In genomic region chr1:56976044-56976824, GRCm38 (mm10) we compare ENCODE assay signal across 9 mouse cellular contexts. TPM values are rescaled to one million over a fixed set of nuclear protein-coding genes. Genes with fewer than 3 reads are reported as not detected.
DNase-seq lines count a peak whose midpoint lies in the region; ATAC-seq and TF ChIP-seq lines count a peak whose summit lies in the region.
"Had no signal": no experiment of that assay in that cellular context is flagged by ENCODE, and none has a peak within 500 bp of the region (broad histone marks: within the 10 kb centered on the region; RNA-seq: fewer than 3 reads in every experiment).

No protein-coding gene starts in this region.

- peaks cover 67% of the 10 kb centered on the region for H3K27me3 ChIP-seq in embryonic facial prominence, embryonic 10.5 days (replicated peaks; ENCODE audit: low read depth, poor library complexity, severe bottlenecking)
- H3K27me3 ChIP-seq in forebrain, embryonic 13.5 days, result peaks cover 56% of the 10 kb centered on the region
- H3K27me3 ChIP-seq in limb, embryonic 11.5 days (ENCODE audit: control insufficient read depth, insufficient read depth, low read length), result peaks cover 44% of the 10 kb centered on the region
- peaks cover 87% of the 10 kb centered on the region for H3K27me3 ChIP-seq in liver, embryonic 12.5 days (replicated peaks)

- no peak overlapping the region for H3K9ac ChIP-seq in forebrain, embryonic 13.5 days
- no peak overlapping the region for H3K9ac ChIP-seq in limb, embryonic 11.5 days (ENCODE audit: low read length)
- H3K9ac ChIP-seq in liver, embryonic 12.5 days, result no peak overlapping the region

- H3K4me1 ChIP-seq in embryonic facial prominence, embryonic 10.5 days, result peaks cover 51% of the 10 kb centered on the region
- H3K4me1 ChIP-seq in forebrain, embryonic 13.5 days, result peaks cover 33% of the 10 kb centered on the region
- peaks cover 5% of the 10 kb centered on the region; the same call in 1 of the 2 replicates for H3K4me1 ChIP-seq in limb, embryonic 11.5 days (ENCODE audit: control insufficient read depth, insufficient read depth, low read length)
- H3K4me1 ChIP-seq in liver, embryonic 12.5 days, result peaks cover 3% of the 10 kb centered on the region; the same call in 1 of the 2 replicates

- no peak for TF ChIP-seq CTCF in left cerebral cortex, adult 2 months (IDR thresholded peaks at IDR 0.05)

- 2% methylated on average over 25 of the region's 25 CpGs for WGBS in embryonic facial prominence, embryonic 10.5 days
- 1% methylated on average over 25 of the region's 25 CpGs for WGBS in forebrain, embryonic 13.5 days
- under 1% methylated on average over 25 of the region's 25 CpGs for WGBS in limb, embryonic 11.5 days
- 3% methylated on average over 25 of the region's 25 CpGs for WGBS in liver, embryonic 12.5 days (ENCODE audit: insufficient replicate concordance)

- peak overlapping the region; percentile 62 for H3K4me2 ChIP-seq in forebrain, embryonic 13.5 days
- H3K4me2 ChIP-seq in limb, embryonic 11.5 days (ENCODE audit: low read depth, severe bottlenecking), result no peak overlapping the region
- no peak overlapping the region for H3K4me2 ChIP-seq in liver, embryonic 12.5 days

- no peak for ATAC-seq in forebrain, embryonic 13.5 days
- no peak for ATAC-seq in limb, embryonic 11.5 days (ENCODE audit: insufficient number of reproducible peaks, low FRiP score, low TSS enrichment, low read depth)
- ATAC-seq in liver, embryonic 12.5 days, result no peak

- H3K4me3 ChIP-seq in left cerebral cortex, adult 2 months, result peak overlapping the region; percentile 94
- H3K4me3 ChIP-seq in embryonic facial prominence, embryonic 10.5 days, result peak overlapping the region; percentile 53
- peak overlapping the region; percentile 35 for H3K4me3 ChIP-seq in forebrain, embryonic 13.5 days
- no peak overlapping the region for H3K4me3 ChIP-seq in limb, embryonic 11.5 days (ENCODE audit: low read depth, low read length)
- H3K4me3 ChIP-seq in liver, embryonic 12.5 days, result no peak overlapping the region

- peak overlapping the region; percentile 99 for H3K27ac ChIP-seq in left cerebral cortex, adult 2 months
- peak overlapping the region; percentile 84 for H3K27ac ChIP-seq in embryonic facial prominence, embryonic 10.5 days (replicated peaks)
- H3K27ac ChIP-seq in forebrain, embryonic 13.5 days, result no peak overlapping the region
- H3K27ac ChIP-seq in limb, embryonic 11.5 days (replicated peaks; ENCODE audit: low read depth, low read length), result no peak overlapping the region
- H3K27ac ChIP-seq in liver, embryonic 12.5 days, result no peak overlapping the region
- H3K27ac ChIP-seq: macrophage had no signal

- peak in 1 of 2 experiments; percentile 23 for DNase-seq in left cerebral cortex, adult 2 months (ENCODE audit: extremely low spot score in 1 of 2, low spot score in 2 of 2)
- no peak for DNase-seq in left cerebral cortex, adult 8-10 months (ENCODE audit: low spot score in 2 of 2)
- peak; percentile 54 for DNase-seq in embryonic facial prominence, embryonic 10.5 days (ENCODE audit: low spot score)
- peak; percentile 49 for DNase-seq in limb, embryonic 11.5 days (ENCODE audit: low spot score)
- DNase-seq in cerebellum, adult 8-10 months, result no peak
- no peak for DNase-seq in spleen, postnatal 14 days (ENCODE audit: low spot score in 2 of 2)

- H3K36me3 ChIP-seq in embryonic facial prominence, embryonic 10.5 days (replicated peaks), result no peaks in the 10 kb centered on the region
- H3K36me3 ChIP-seq in forebrain, embryonic 13.5 days (ENCODE audit: poor library complexity, severe bottlenecking), result no peaks in the 10 kb centered on the region
- no peaks in the 10 kb centered on the region for H3K36me3 ChIP-seq in limb, embryonic 11.5 days (ENCODE audit: control insufficient read depth, insufficient read depth, low read length)
- no peaks in the 10 kb centered on the region for H3K36me3 ChIP-seq in liver, embryonic 12.5 days

- no peaks in the 10 kb centered on the region for H3K9me3 ChIP-seq in embryonic facial prominence, embryonic 10.5 days
- no peaks in the 10 kb centered on the region for H3K9me3 ChIP-seq in forebrain, embryonic 13.5 days (replicated peaks)
- no peaks in the 10 kb centered on the region for H3K9me3 ChIP-seq in limb, embryonic 11.5 days (ENCODE audit: control insufficient read depth, low read length)
- no peaks in the 10 kb centered on the region for H3K9me3 ChIP-seq in liver, embryonic 12.5 days (replicated peaks)

- intact Hi-C loops in left cerebral cortex, adult 2 months (cut with DNase I), result loop anchor here (2.0 to 10.0 kb wide), 5 partner anchors 293 to 1085 kb away; no protein-coding TSS in a partner anchor

RNA-seq across cellular contexts. Expression of gene Satb2, which starts 2.2 kb away (rescaled TPM):
- 10 to 100 TPM; 80.2 to 91.0 TPM for total RNA-seq in left cerebral cortex, adult 2 months (2021)
- total RNA-seq in left cerebral cortex, adult 8-10 months (2022), result 10 to 100 TPM; 56.2 to 62.9 (median 59.9) TPM
- 9.0 and 11.3 TPM in 2 replicates for polyA plus RNA-seq in embryonic facial prominence, embryonic 10.5 days (2016; fragmentation: Nextera tagmentation; extraction: Ambion mirVana)
- 5.5 and 10.2 TPM in 2 replicates for polyA plus RNA-seq in forebrain, embryonic 13.5 days (2015; fragmentation: Nextera tagmentation; extraction: Ambion mirVana)
- 1.5 and 1.8 TPM in 2 replicates for polyA plus RNA-seq in limb, embryonic 11.5 days (2014; fragmentation: Nextera tagmentation; extraction: Ambion mirVana)
- 0.02 and 0.05 TPM in 2 replicates for polyA plus RNA-seq in liver, embryonic 12.5 days (2016; fragmentation: Nextera tagmentation; extraction: Ambion mirVana)

Comparison
In these comparisons a context has a peak if more than half of its experiments do, and no peak if none do; other contexts are left out.
1. DNase-seq: peak in embryonic facial prominence, embryonic 10.5 days (single experiment) and limb, embryonic 11.5 days (single experiment); none in left cerebral cortex, adult 8-10 months (0 of 2), cerebellum, adult 8-10 months (single experiment) and spleen, postnatal 14 days (0 of 2).
2. H3K27ac ChIP-seq: peak in left cerebral cortex, adult 2 months (single experiment) and embryonic facial prominence, embryonic 10.5 days (single experiment); none in forebrain, embryonic 13.5 days (single experiment), limb, embryonic 11.5 days (single experiment) and liver, embryonic 12.5 days (single experiment).
3. H3K4me3 ChIP-seq: peak in left cerebral cortex, adult 2 months (single experiment), embryonic facial prominence, embryonic 10.5 days (single experiment) and forebrain, embryonic 13.5 days (single experiment); none in limb, embryonic 11.5 days (single experiment) and liver, embryonic 12.5 days (single experiment).